Mouse (Mus musculus) layer of hippocampus, adult 9-11 months (tissue): Measurements from ENCODE around the gene Slc5a11.

ENCODE experiments used
- DNase-seq: peaks from one replicate; pipeline ENCODE4 v3.0.0; 2022

Gene Slc5a11

DNA sequence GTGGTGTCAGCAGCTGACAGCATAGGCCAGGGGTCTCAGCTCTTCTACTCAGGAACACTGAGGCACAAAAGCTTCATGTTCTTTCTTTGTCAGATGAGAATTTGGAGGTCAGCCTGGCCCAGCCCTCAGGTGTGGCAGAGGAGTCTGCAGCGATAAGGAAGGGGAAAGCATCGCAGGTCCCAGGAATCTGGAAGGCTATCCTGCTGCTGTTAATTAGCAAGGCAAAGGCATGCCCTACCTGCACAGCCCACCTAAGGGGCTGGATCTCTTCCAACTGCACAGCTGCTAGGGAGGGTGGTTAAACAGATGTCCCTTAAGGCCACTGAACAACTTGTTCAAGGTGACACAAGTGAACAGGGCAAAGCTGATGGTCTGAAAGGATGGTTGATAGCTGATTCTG is 558 bp downstream of the Slc5a11 start:
- no peak for DNase-seq

DNA sequence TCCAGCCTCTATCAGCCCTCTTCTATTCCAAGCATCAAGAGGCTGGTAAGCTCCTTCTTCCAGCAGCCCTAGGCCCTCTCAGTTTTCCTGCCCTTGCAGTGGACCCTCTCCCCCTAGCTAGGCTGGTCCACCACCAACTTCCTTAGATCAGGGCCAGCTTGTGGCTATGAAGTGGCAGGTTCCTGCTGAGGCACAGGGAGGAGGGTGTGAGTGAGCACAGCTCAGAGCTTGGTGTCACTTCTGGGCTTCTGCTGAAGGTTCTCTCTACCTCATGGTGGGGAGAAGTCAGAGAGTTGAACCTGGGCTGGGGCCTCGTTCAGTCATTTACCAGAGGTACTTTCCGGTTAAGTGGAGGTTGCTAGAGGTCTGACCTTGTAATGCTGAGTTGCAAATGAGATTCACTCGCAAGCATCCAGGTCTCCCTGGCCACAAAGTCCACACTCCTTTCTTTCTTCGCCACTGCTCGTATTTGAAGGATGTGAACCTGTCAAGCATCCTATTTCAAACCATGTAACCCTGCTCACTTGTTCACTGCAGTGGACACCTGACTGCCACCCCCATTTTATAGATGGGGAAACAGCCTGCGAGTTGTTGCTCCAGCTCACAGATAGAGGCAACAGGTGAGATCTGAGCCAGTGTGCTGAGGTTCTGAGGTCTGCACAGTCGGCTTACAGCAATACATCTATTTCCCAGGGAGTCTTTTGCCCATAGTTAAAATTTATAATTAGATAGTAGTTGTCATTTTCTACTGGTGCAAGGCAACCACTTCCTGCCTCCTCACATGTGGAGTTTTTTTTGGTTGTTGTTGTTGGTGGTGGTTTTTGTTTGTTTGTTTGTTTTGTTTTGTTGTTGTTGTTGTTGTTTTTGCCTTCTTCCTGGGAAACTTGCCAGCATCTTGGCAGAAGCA is 3.1 kb downstream of the Slc5a11 start:
- no peak for DNase-seq

DNA sequence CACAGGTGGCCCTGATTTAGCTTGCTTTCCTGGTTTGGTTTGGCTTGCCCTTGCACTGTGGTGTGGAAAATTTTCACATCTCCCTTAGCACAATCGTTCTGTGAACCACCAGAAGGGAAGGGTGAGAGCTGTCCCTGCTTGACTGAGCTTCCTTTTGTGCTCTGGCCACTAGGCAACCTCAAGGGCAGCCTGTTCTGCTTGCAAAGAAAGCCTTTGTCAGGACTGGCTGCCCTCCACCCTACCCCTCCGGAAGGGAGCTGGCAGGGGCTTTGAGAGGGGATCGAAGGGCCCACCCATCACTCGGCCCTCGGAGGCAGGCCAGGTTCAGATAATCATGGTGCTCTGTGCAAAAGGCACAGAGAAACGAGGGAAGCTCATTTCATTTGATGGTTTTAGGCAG is 4.0 kb downstream of the Slc5a11 start:
- peak; percentile 75 for DNase-seq

DNA sequence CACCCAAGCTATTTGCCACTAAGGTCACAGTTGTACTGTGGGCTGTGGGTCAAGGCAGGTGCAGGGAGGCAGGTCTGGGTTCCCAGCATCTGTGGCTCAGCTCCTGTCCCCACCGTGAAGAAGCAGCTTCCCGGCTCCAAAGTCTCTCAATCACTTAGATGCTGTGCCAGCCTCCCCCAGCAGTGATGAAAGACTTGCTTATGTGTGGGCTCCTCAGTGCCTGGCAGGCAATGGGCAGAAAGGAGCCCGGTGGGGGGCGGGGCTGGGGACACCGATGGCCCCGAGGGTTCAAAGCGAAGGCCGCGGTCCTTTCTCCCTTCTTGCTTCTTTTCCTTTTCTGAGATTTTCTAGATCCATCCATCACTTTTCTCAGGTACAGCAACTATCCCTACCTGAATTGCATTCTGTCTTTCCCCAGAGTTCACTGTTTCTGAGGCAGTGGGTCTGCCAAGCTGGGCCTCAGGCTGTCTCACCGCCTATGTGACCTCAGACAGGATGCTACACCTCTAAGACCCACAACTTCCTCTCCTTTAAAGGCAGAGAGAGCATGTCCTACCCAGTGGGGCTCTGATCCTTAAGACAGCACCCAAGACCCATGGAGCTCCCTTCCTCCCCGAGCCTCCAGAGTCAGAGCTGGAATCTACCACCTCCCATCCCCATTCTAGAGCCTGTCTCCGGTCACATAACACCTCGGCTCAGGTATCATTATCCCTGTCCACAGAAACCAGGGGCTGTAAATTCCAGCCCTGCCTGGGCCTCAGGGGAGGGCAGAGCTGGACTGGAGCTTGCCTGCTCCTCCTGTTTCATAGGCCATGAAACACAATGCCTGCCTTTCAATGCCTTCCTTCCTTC is 5.4 kb downstream of the Slc5a11 start:
- DNase-seq: peak; percentile 38

GRCm38 (mm10) chr7:123220633-123220942 is 6.0 kb downstream of the Slc5a11 start:
- DNase-seq: no peak

DNA sequence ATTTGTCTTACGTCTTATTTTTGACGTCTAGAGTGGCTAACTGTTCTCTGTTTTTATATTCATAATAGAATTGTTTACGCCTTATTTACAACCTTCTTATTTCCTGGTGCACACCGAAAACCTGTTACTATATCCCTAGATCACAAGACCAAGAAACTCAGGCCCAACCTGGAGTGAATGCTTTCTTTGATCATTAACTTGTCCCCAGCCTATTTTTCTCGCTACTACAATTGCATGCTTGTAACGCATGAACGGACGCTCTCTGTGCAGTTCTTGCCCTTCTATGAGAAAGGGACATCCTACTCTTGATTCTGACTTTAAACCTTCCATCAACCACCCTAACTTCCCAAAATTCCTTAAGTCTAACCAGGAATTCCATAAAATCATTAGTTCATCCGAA is 9.5 kb downstream of the Slc5a11 start:
- no peak for DNase-seq

- no peak for DNase-seq
These were observed 10.6 kb downstream of the Slc5a11 start for GRCm38 (mm10) chr7:123225159-123225558.

DNA sequence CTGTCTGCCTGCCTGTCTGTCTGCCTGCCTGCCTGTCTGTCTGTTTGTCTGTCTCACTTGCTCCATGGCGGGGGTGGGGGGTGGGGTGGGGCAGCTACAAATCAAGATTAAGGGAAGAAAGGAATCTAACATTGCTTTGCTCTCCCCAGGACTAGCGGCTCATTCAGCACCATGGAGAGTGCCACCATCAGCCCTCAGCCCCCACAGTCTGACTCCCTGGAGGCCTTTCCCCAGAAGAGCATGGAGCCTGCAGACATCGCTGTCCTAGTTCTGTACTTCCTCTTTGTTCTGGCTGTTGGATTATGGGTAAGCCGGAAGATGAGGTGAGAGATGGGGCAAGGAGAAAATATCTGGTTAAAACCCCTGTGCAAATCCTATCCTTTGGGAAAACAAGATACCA is 20.9 kb downstream of the Slc5a11 start:
- DNase-seq: no peak

- no peak for DNase-seq
These were observed 24.0 kb downstream of the Slc5a11 start for GRCm38 (mm10) chr7:123238621-123239020.

- no peak for DNase-seq
These were observed 25.5 kb downstream of the Slc5a11 start for GRCm38 (mm10) chr7:123240064-123240463.

DNA sequence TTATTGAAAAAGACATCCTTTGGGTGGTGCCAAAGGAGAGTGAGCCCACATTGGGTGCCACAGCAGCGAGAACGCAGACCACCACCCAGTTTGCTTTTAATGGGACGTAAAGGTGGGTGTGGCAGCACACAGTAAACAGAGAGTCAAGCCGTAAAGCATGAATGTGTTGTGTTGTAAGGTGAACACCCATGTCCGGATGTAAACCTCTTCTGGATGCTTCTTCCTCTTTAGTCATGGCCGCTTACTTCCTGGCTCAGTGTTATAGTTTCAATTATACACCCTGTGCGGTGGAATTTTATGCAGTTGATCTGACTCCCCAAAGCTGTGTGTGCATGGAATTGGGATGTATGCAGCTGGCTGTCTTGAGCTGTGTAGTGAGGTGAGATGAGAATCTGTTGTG is 27.7 kb downstream of the Slc5a11 start:
- no peak for DNase-seq

DNA sequence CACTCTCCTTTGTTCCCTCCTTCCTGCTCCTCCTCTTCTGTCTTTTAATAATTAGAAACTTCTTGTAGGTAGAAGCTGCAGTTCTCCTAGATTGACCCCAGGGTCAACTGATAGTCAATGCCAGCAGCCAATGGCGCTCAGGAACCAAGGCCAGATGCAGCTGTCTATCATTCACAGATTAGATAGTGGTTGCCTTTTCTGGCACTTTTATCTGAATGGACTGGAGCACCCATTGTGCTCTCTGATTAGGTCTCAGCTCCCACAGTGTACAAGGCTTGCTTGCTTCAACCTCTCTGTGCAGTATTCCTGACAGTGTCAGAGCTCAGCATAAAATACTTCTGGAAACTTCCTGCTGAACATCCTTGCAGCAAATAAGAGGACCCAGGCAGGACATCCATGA is 30.3 kb downstream of the Slc5a11 start:
- DNase-seq: no peak

- DNase-seq: no peak
These were observed 32.0 kb downstream of the Slc5a11 start for GRCm38 (mm10) chr7:123246504-123247084.

- DNase-seq: no peak
These were observed 33.6 kb downstream of the Slc5a11 start for GRCm38 (mm10) chr7:123248166-123248565.

GRCm38 (mm10) chr7:123251343-123251742 is 36.8 kb downstream of the Slc5a11 start:
- no peak for DNase-seq

DNA sequence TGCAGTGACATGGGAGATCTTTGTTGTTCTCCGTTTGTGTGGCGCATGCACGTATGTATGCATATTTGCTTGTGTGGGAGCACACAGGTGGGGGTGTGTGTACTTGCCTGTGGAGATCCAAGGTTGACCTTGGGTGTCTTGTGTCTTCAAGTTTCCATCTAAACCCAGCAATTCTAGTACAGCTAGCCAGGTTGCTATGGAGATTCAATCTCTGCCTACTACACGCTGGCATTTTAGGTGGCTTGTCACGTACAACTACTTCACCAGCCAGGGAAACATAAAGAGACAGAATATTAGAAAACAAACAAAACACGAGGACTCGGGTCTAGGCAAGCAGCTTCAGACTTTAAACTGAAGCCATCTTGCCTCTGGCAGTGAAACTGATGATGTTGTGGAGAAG is 38.8 kb downstream of the Slc5a11 start:
- no peak for DNase-seq

DNA sequence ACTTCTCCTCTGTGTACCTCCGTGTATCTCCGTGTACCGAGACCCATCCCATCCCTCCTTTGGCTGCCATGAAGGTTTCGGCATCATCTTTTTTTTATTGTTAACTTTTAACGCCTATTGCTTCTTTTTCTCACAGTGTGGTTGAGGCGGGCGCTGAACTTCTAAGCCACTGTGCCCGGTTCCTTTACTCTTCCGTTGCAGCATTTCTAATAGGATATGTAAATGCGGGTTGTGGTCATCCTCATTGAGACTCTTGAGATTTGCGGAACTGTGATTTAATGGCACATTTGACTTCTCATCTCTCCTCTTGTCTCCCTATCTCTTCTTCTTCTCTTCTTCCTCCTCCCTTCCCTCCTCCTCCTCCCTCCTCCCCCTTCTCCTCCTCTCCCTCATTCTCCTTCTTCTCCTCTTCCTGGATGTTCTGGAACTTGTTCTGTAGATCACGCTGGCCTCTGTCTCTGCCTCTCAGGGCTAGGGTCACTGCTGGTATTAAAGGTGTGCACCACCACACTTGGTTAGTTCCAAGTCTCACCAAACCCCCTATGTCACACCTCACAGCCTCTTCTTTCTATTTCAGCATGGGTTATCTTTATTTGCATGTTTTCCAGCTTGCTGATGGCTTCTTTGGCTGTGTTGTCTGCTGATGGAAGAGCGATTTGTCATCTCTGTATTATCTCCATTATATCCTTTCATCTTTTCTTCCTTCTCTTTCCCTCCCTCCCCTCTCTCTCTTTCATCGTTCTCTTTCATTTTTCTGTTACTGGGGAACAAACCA is 39.8 kb downstream of the Slc5a11 start:
- no peak for DNase-seq

DNA sequence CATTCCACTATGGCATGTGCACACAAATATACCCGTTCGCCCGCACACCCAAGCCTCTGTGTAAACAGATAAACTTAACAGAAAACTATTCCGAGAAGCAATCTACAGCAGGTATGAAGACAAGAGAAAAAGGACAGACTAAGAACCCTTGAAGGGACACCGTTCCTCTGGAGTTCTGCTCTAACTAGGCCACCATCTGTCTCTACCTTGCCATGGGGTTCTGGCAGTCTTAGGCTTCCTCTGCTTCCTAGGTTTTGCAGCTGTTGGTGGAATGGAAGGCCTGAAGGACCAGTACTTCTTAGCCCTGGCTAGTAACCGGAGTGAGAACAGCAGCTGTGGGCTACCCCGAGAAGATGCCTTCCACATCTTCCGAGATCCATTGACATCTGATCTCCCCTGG is 43.5 kb downstream of the Slc5a11 start:
- DNase-seq: no peak

DNA sequence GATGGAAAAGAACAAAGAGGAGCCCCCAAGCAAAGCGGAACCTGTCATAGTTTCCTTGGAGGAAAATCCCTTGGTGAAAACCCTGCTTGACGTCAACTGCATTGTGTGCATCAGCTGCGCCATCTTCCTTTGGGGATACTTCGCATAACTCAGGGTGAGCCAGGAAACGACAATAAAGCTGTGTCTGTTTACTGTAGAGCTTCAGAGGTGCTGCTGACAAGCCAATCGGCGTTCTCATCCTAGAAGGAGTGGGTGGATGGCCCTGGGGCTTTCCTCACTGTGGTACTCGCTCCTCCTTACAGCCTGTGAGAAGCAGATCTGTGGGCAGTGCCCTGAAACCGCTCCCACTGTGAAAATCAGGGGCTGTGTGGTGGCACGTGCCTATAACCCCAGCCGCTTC is 58.5 kb downstream of the Slc5a11 start:
- DNase-seq: no peak

- DNase-seq: no peak
These were observed 62.0 kb downstream of the Slc5a11 start for GRCm38 (mm10) chr7:123276568-123276967.

DNA sequence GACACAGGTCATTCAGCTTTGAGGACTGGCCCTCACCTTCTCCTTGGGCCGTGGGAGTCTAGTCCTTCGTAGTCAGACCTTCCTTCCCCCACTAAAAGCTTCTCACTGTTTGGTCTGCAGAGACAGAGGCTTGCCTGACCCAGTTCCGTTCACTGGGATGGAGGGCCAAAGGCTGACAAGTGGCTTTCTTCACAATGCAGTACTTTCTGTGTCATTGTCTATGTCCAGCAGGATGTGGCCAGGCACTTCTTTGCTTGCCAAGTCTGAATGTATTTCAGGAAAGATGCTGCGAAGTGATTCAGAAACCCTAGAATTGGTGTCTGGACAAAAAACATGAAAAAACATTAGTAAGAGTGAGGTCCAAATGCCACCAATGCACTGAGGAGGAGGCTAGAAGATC is 65.2 kb downstream of the Slc5a11 start:
- no peak for DNase-seq

DNA sequence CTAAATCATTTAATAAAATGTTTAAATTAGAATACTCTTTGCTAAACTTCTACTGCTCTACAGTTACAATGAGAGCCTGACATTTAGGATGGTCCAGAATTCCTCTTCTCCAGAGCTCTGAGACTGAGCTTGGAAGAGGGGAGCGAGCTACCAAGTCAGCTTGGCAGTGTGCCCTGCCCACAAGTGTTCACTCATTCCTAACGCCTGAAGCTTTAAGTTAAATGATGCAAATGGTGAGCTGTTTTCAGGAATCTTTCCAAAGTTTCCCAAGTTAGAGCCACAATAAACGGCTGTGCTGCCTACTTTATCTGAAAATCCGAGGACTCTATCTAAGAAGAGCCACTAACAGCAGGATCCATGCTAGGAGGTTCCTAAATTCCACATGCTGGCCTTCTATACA is 69.2 kb downstream of the Slc5a11 start:
- DNase-seq: no peak

DNA sequence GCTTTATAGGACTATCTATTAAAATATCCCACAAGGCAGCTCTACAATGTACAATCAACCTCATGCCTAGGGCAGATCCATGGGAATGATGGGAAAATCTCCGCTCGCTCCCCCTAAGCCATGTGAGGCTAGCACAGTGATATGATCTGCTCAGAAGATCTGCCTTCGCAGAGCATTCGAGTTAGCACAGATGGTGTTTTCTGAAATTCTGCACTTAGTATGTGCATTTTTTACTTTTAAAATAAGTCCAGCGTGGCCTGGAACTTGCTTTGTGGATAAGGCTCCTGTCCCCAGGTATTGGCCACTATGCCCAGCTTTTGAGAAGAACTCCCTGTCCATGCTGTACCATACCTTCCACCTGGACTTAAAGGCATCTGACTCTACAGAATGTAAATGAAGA is 71.3 kb downstream of the Slc5a11 start:
- no peak for DNase-seq
